Mouse (Mus musculus): ENCODE measurements around the gene Nt5c2. TPM values are rescaled to one million over a fixed set of nuclear protein-coding genes. Genes with fewer than 3 reads are reported as not detected.

The Nt5c2 gene
- polyA plus RNA-seq (2012; rRNA removed): 36.3 and 43.4 TPM in 2 replicates

DNA sequence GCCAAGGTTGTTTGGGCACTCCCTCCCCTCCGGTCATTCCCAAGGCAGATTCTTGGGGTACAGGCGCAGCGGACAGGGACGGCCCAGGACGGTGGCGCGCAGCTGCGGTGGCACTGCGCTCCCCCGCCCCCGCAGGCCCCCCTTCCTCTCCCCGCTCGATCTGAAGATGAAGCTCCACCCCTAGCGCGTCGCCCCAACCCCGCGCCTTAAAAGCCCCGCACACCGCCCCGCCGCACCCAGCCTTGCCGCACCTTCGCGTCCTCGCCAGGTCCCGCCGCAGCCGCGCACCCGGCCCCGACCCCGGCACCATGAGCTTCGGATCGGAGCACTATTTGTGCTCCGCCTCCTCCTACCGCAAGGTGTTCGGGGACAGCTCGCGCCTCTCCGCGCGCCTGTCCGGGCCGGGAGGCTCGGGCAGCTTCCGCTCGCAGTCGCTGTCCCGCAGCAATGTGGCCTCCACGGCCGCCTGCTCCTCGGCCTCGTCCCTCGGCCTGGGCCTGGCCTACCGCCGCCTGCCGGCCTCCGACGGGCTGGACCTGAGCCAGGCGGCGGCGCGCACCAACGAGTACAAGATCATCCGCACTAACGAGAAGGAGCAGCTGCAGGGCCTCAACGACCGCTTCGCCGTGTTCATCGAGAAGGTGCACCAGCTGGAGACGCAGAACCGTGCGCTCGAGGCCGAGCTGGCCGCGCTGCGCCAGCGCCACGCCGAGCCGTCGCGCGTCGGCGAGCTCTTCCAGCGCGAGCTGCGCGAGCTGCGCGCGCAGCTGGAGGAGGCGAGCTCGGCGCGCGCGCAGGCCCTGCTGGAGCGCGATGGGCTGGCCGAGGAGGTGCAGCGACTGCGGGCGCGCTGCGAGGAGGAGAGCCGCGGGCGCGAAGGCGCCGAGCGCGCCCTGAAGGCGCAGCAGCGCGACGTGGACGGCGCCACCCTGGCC is at the start of gene Nt5c2, which contains the start of gene Ina:
Nt5c2 (minus strand) TSS at position 707 of the 935 bp plus-strand sequence.
Ina (plus strand) TSS at position 252 of the 935 bp plus-strand sequence.

DNA sequence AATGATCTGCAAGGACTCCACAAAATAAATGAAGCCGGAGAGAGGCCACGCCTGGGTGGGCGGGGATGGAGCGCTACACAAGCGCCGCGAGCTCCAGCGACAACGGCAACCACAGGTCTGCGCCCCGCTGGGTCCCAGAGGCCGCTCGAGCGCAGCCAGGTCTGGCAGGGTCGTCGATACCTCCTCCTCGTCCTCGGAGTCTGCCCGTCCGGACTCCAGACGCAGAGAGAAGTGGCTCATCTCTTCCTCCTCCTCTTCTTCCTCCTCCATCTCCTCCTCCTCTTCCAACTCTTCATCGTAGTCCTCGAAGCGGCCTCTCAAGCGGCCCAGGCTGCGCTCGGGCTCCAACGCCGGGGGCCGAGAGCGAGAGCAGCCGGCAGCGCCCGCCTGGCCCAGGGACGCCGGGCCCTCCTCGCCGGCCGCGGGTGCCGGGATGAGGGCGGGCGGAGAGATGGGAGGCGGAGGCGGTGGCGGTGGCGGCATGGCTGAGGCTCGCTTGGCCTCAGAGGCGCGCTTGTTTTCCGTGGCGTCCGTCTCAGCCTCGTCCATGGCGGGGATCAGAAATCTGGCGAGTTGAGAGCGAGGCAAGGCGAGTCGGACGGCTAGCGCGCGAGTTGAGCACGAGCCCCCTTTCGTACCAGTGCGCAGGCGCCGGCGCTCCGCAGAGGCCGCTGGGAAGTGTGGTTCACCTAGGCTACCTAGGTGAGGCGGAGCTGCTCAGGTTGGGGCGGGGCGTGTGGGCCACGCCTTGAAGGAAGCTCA is 35.5 kb upstream of the Nt5c2 start, which contains the start of gene Pcgf6:
Pcgf6 (minus strand) TSS at position 636 of the 762 bp plus-strand sequence.

Other genes with a start within 250 kb of the Nt5c2 start
- 142 and 200 TPM in 2 replicates for gene Ina, start 455 bp downstream of the Nt5c2 start, polyA plus RNA-seq (2012; rRNA removed)
- 45.2 and 49.3 TPM in 2 replicates for gene Pcgf6, start 35.8 kb upstream of the Nt5c2 start, polyA plus RNA-seq (2012; rRNA removed)
- 7.4 and 11.7 TPM in 2 replicates for gene Taf5, start 52.6 kb upstream of the Nt5c2 start, polyA plus RNA-seq (2012; rRNA removed)
- gene Usmg5, start 75.5 kb upstream of the Nt5c2 start, polyA plus RNA-seq (2012; rRNA removed): 336 and 675 TPM in 2 replicates
- gene Pdcd11, start 75.6 kb upstream of the Nt5c2 start, polyA plus RNA-seq (2012; rRNA removed): 23.1 and 32.7 TPM in 2 replicates
- 1.0 and 2.4 TPM in 2 replicates for gene Calhm2, start 123.1 kb upstream of the Nt5c2 start, polyA plus RNA-seq (2012; rRNA removed)
- not detected in 2 replicates for gene Calhm1, start 129.1 kb upstream of the Nt5c2 start, polyA plus RNA-seq (2012; rRNA removed)
- gene Calhm3, start 142.6 kb upstream of the Nt5c2 start, polyA plus RNA-seq (2012; rRNA removed): not detected in 2 replicates
- gene Neurl1a, start 163.7 kb upstream of the Nt5c2 start, polyA plus RNA-seq (2012; rRNA removed): 3.3 and 6.5 TPM in 2 replicates

Measured in central nervous system, embryonic 11.5 days (tissue).